Mouse (Mus musculus) ES-E14 (cell line): ENCODE data around the gene Lmx1a.

Experiments used
- CHD2 ChIP-seq: IDR thresholded peaks from 2 replicates; pipeline ENCODE4 v1.6.1; 2014; ENCODE audit warnings: mild to moderate bottlenecking, low read depth, low read length, inconsistent platforms
- HCFC1 ChIP-seq: IDR thresholded peaks from 2 replicates; pipeline ENCODE4 v1.6.1; 2012; ENCODE audit warnings: low read length, inconsistent platforms, borderline replicate concordance; ENCODE audit not compliant: insufficient read depth
- MAFK ChIP-seq: IDR thresholded peaks from 2 replicates; pipeline ENCODE4 v1.6.1; 2014; ENCODE audit warnings: mild to moderate bottlenecking, low read depth, low read length, inconsistent platforms; ENCODE audit not compliant: insufficient read depth
- ZC3H11A ChIP-seq: IDR thresholded peaks from 2 replicates; pipeline ENCODE4 v1.6.1; 2012; ENCODE audit warnings: low read depth, mild to moderate bottlenecking, inconsistent platforms, low read length, borderline replicate concordance
- ZNF384 ChIP-seq: IDR thresholded peaks from 2 replicates; pipeline ENCODE4 v1.6.1; 2012; ENCODE audit warnings: low read depth, low read length, inconsistent platforms

- TF ChIP-seq CHD2: no peak
- no peak for TF ChIP-seq ZC3H11A
- TF ChIP-seq ZNF384: no peak
- no peak for TF ChIP-seq HCFC1
- no peak for TF ChIP-seq MAFK
Measured at GRCm38 (mm10) chr1:167803351-167803981, 114.4 kb downstream of the Lmx1a start.
